Mouse (Mus musculus) spleen, adult 18-20 months (tissue): Measurements from ENCODE around the gene Ank2.

Experiments used
- DNase-seq, 2 experiments: peaks; one replicate each; pipeline ENCODE4 v3.0.0; 2022; ENCODE audit warnings: mixed read lengths in 2 of 2

The Ank2 gene

DNA sequence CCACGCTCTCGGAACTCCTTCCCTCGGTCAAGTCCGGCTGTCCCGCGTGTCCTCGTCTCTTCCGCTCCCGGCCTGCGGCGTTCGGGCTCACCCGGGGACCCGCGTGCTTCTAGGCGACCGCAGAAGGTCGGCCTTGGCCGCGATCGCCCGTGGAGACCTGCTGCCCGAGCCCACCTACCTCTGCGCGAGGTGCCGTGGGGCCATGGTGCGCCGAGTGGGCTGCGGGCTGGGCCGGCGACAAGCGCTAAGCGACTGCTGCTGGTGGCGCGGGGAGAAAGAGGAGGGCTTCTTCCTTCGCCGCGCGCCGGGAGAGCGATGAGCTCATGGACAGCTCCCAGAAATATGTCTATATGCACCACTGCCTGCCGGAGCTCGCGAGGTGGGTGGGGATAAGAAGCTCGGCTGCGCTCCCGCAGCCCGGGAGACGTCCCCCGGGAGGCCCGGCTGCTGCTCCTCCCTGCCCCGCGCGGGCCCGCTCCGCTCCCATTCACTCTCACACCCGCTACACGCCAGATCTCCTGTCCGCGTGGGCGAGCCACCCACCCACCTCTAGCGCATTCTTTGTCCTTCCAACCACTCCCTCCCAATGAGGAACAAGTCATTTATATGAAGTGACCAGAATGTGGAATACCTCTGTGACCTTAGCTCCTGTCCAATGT lies at the start of gene Ank2:
Ank2 (minus strand) TSS at position 609 of the 659 bp plus-strand sequence.
- no peak for DNase-seq

DNA sequence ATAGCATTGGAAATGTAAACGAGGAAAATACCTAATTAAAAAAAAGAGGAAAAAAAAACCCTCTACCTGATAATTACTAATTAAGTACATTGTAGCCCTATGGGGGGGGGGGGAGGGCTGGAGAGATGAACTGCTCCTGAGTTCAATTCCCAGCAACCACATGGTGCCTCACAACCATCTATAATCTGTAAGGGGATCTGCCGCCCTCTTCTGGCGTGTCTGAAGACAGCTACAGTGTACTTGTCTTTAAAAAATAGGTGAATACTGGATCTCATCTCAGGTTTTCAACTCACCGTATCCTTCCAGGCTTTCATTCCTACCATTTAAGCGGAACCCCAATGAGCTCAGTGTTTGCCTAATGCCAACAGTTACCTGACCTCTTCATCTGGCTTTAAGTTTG lies 48.7 kb upstream of the Ank2 start:
- DNase-seq = peak in 1 of 2 experiments; percentile 28

DNA sequence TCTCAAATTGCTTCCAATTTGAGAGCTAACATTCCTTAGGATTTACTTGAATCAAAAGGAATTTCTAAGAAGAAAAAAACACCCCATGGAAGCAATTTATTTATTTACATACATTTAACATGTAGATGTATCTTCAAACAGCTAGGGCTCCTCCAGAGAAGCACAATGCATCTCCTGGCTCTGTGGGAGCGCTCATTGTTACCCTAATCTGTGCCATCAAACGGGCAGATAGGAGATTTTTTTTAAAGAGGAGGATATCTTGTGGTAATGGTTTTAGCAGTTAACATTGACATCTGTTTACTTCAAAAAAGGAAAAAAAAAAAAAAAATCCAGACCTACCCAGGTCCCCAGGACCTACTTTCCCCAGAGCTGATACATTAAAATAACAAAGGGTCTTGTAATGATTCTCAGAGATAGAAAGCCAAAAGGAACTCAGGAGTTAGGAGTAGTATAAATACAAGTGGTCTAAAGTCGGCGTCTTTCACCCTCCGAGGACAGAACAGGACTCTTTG lies 45.5 kb upstream of the Ank2 start:
- no peak for DNase-seq

DNA sequence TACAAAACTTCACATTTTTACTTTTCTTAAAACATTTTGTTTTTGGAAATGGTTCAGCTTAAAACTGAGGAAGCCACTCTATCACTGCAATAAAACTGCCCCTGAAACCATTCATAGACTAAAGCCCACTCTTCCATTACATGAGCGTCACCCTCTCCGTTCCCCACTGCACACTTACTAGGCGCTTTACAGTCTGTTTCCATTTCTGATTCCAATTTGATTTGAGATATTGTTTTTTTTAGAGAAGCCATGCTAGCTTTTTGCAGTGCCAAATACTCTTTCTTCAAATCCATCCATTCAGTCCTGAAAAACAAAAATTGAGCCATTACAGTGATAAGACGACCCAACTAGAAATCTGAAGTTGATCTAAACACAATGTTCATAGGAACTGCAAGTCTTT lies 44.8 kb upstream of the Ank2 start:
- no peak for DNase-seq

DNA sequence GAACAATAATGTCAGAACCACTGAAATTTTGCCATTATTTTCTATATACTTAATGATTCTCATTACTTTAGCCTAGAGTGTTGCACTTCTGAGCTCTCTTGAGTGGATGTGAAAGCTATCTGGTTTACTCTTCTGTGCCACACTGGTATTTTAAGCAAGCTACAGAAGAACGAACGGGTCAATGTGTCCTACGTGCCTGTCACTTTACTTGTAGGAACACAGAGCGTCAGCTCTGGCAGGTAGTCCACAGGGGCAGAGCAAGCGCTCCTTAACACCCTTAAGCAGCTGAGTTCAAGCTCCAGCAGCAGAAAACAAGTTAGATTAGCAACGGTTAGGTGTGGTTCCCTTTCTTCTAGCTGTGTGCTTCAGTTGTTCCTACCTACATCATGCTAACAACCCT lies 40.0 kb upstream of the Ank2 start:
- no peak for DNase-seq

DNA sequence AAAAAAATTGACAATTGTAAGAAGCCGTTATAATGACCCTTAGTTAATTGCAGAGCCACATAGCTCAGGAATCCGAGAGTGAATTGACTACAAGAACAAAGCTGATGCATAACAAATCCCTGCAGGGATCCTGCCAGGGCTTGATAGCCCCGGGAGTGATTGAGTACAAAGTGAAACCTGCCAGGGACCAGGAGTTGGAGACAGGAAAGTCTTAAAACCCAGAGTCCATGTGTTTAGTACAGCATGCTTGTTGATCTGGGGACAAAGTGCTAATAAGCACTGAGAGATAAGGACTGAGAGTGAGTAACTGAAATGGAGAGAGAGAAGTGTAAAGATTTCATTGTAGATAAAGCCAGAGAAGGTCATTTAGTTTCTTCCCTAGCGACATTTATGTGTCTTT lies 31.1 kb upstream of the Ank2 start:
- no peak for DNase-seq

DNA sequence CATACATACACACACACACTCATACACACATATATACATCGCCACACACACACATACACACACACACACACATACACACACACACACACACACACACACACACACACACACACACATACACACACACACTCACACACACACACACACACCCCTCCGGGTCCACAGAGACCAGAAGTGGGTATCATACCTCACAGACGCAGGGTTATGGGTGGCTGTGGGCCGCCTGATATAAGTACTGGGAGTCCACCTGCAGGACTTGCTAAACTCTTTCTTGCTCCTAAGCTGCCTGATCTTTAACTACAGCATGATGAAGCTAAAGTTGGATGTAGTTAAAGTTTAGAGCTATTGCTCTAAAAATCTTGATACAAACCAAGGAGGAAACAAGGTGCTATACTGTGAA lies 30.7 kb upstream of the Ank2 start:
- no peak for DNase-seq

DNA sequence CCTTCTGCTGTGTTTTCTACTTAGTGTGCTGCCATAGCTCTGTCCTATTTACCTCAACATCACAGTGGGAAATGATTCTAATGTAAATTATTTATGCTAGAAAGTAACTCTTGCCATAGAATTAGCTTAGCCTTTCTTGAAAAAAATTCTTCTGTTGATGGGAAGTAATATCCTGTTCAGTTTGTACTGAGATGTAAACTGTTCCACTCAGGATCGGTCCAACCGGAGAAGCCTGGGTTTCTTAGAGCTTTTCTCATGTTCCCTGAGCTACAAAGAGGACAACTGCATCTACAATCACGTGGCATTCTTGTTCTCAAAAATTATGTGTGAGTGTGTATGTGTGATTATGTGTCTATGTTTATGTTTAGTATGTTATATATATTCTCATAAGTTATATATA lies 30.1 kb upstream of the Ank2 start:
- DNase-seq = no peak

DNA sequence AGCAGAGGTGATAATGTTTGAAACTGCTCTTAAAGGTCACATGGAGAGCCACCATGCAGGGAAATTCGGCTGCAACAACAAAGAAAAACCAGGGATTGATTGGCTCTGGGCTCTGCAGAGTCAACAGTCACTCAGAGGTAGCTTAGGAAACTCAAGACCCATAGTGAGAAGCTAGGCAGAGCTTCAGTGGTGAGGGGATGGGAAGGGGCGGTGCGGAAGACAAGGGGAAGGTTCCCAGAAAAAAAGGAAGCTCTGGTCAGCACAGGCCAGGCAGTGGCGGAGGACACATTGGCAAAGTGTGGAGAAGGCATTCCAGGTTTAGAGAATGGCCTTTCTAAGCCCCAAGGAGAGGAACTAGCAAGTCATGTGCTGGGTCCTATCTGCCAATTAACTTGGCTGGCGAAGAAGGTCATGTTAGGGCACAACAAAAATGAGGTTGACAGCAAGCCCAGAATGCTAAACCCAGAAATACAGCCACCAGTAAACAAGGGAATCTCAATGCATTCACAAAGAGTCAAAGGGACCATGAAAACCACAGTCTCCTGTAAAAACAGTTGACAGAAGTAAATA lies 28.4 kb upstream of the Ank2 start:
- DNase-seq = no peak

DNA sequence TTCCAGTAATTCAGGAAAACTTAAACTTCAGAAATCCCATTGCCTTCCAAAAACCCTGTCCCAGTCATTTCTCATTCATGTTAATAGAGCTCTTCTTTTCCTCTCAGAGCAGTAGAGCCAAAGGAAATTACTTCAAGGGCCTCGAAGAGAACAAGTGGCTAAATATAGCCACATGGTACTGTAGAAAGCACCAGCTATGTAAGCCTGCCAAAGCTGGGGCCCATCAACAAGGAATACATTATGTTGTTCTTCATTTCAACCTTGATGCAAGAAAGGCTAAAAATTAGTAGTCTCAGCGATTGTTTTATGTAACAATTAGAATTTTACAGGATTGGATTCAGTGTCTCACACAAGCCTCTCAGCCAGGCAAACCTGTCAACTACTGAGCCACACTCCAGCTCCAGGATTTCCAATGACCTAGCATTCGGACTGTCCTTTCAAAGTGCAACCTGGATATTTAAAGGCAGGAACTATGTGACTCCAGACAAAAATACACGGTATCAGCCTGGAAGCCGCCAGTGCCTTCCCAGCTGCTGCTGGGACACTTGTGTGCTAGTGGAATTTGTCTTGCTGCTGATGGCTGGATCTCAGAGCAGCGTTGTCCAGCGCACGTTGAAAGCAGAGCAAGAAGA lies 26.2 kb upstream of the Ank2 start:
- DNase-seq = no peak

DNA sequence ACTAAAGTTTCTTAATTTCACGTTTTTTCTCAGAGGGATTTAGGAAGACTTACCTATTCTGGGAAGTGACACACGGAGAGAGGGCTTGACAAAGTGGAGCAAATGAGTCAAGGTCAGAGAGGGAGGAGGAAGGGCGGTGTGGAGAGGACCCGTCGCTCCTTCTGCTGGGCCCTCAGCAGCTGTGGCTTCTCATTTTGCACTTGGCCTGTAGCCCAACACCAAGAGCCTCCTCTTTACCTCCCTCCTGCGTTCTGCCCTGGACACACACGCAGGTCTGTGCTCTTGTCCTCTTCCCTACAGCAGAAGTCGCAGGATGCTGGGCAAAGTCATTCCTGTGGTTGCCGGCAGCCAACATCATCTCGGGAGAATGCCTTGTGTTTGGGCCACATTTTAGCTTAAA lies 22.0 kb upstream of the Ank2 start:
- DNase-seq = no peak

DNA sequence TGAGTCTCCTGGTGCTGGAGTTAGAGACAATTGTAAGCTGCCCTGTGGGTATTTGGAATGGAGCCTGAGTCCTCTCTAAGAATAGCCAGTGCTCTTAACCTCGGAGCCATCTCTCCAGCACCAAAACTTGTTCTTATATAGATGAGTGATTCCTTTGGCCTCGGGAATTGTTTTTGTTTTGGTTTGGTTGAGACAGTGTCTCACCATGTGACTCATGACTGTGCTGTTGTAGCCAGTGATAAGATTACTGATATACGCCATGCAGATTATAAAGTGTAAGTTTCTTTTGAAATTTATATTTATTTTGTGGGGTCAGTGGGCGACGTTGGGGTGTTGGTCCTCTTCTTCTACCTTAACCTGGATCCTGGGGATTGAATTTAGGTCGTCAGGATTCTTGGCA lies 21.1 kb upstream of the Ank2 start:
- DNase-seq = no peak

DNA sequence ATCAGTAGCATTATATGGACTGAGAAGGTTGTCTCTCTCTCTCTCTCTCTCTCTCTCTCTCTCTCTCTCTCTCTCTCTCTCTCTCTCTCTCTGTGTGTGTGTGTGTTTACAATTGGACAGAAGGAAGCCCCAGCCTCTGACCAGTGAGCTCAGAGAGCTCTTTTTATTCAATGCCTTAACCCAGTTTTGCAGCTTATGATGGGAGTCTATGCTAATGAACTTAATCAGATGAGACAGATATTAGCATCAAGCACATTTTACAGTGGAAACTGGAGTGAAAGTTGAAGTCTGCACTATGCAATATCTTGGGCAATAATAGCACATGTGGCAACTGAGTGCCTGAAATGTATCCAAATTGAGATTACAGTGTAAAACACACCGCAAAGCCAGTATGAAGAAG lies 16.1 kb upstream of the Ank2 start:
- DNase-seq = no peak

DNA sequence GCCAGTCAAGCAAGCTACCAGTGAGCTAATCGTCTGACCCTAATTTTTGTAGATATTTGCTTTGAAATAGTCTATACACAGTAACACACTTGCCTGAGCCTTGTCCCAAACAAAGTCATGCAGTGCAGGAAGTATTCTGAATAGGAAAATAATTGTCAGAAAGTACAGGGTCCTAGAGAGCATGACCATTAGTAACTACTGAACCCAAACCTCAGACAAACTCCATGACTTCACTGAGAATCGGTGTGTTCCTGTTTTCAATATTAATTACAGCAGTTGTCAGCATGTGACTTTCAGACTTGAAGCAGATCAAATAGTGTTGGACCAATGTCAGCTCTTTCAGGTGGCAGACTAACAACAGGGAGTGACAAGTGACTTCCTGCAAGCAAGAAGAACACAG lies 14.5 kb upstream of the Ank2 start:
- no peak for DNase-seq

DNA sequence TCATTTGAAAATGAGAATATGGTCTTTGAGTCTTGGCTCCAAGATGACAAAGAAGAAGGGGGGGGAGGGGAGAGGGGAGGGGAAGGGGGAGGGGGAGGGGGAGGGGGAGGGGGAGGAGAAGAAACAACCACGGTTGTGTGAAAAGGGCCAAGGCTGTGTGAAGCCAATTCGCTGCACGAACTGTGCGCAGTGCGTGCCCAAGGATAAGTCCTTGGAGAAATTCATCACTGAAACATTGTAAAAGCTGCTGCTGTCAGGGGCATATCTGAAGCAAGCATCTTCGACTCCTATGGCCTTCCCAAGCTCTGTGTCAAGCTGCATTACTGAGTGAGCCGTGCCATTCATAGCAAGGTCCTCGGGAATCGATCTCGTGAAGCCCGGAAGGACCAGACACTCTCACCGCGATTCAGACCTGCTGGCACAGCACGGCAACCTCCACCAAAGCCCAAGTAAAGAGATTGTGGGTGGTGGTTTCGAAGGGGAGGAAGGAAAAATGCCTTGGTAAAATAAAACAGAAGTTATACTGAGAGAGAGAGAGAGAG lies 13.7 kb upstream of the Ank2 start:
- no peak for DNase-seq

DNA sequence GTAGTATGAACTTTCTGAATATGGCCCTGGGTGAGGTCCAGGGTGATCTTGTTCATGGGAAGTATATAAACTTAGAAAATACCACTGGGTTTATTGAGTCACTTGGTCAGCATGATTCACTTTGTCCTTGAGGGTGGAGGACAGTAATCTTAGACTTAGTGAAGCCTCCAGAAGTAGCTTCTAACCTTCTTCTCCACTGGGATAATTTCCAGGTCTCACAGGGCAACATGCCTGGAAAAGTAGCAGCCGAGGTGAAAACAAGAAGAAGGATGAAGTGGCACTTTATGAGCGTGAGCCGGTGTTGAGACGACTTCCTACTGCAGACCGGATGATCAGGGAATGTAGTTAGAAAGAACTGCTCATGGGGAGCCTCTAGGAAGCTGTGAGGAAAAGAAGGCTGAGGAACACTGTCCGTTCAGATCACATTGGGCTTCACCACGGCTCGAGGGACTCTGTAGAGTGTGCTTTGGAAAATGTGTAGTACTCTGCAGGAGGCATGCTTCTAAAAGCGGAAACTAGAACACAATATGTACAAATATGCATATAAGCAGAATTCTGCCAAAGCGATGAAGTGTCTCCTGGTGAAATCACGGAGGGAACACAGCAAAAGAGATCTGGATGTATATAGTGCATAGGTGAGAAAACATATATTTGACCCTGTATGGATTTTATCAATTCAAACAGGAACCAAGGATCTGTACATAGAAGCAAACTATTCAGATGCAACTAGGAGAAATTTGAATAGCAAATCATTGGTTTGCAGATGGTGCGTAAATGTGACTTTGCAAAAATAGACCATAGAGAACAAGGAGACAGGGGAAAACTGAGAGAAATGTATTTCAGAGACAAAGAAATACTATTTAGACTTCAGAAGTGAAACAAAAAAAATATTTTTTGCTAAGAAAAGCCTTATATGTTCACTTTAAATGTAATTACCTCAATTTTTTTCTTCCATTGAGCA lies 12.9 kb upstream of the Ank2 start:
- DNase-seq = no peak

DNA sequence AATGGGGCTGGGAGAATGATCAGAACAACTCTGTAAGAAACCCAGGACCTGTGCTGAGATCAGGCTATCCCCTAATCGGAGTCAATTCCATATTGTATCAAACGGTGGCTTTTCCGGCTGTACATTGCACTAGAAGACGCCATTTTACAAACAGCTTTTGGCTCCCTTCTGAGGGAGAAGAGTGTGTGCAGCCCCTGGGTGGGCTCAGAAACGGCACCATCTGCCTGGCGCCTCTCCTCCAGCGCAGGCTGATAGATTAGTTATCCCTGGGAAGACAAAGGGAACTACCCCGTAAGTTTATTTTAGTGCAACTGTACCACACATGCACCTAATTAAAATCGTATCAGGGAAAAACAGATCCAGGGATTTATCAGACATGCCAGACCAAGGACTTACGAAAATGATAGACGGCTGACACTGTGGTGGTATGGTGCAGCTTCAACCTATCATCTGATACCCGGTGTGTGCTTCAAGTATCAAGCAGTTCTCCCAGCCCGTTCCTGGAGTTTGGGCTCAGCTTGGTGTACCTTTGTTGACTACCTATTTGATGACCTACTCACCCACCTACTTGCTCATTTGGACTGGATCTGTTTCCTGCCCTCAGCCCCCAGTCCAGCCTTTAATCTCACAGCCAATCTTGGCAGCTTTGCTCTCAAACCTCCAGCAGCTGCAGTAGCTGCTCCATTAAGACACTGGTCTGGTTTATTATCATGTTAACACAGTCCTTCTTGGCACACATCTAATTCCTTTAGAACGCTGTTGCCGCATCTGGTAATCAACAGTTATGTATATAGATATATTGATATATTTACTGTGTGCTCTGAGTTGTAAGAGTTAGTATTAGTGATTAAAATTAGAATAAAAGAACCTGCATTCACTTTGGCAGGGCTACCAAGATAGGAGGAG lies 9.0 kb upstream of the Ank2 start:
- DNase-seq = no peak

DNA sequence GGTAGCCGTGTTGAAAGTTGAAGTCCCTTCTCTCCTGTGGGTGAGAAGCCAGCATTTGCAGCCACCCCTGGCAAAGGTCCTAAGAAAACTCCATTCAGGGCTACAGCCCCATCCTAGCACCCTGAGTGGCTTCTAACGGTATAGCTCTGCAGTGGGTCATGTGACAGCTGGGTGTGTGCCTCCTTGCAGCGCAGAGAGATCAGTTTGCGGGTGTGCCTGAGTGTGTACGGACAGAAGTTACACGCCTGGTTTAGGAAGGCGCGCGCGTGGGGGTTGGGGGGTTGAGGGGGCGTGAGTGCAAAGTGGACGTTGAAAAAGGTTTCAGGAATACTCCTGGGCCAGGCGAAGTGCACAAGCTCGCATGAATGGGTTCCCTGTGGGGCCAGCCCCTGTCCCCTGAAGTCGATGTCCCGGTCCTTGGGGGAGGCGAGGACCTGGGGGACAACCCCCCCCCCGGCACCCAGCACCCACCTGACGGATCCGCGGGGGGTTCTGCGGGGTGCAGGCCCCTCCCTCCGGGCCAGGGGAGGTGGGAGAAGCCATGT lies 881 bp downstream of the Ank2 start:
- no peak for DNase-seq

DNA sequence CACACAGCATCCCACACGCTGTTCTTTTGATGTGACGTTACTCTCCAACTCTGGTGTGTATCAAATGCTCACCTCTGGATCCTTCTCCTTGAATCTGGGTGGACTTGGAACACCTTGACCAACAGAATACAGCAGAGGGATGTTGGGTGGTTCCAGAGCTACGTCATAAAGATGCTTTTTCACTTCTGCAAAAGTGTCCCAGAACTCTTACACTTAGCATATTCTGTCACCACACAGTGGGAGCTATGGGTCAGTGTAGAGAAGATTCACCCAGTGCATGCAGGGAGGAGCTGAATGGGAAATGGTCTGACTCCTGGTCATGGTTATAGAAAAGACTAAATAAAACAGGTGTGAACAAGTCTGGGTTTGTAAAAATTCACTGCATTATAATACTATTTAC lies 6.5 kb downstream of the Ank2 start:
- no peak for DNase-seq

DNA sequence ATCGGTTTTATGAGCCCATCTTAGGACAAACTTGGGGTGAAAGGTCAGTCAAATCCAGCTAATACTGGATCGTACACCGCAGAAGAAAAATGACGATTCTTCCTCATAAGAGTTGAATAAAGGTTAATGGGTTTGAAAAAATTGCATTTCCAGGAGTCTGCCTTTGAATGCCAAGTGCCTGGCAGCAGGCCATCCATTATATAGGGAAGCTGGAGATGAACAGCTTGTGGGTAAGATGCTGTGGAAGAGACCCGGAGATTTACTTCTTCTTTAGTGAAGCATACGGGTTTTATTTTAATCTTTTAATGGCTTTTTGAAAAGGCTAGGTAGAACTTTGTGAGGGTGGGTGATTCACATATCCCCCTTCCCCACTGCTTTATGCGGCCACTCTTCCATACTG lies 11.8 kb downstream of the Ank2 start:
- no peak for DNase-seq

DNA sequence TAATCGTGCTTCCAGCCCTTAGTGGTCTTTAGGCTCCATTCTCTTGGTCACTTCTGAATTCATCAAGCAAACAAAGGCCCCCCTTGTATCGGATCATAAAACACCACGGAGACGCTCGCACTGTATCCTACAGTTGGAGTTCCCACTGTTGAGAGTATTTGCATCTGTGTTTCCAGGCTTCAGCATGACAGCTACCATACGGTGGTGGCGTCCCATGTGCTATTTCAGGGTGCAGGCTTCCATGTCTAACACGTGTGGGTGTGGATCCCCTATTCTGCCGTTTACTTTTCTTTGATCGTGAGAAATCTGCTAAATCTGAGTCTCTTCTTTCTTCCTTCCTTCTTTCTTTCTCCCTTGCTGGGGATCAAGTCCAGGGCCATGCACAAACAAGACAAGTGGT lies 14.0 kb downstream of the Ank2 start:
- DNase-seq = no peak

DNA sequence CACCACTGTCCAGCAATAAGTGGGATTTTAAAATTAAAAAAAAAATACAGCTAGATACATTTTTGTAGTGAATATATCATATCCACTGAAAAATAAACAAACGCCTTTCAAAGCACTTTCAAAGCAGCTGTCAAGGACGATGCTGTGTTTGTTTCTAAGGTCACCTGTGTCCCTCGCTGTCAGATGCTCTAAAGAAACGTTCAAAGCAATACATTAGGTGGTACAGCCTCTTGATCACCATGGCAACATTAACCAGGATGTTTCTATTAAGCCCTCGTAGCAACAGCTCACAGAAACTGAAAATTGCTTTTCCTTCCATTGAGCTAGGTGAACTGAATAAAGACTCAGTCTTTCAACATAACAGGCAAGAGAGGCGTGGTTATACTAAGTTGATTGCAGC lies 17.5 kb downstream of the Ank2 start:
- no peak for DNase-seq
